Mouse (Mus musculus) CH12.LX (cell line): ENCODE measurements at regions not wholly inside any gene's neighbourhood (a gene's known extent, or its start where the extent isn't known, plus 50 kb on each side); places are given as distances from the start of the nearest gene placed in this dataset.

ENCODE experiments used
- DNase-seq: peaks from one replicate; pipeline ENCODE4 v3.0.0-alpha.2; 2013; ENCODE audit errors: extremely low read depth
- H3K27ac ChIP-seq: 2 replicates; pipeline ENCODE4 v1.5.1; 2012; ENCODE audit warnings: low read depth, mild to moderate bottlenecking, control low read depth, moderate library complexity; ENCODE audit not compliant: insufficient read depth
- H3K27me3 ChIP-seq: replicated peaks from 2 replicates; pipeline ENCODE3; 2012; ENCODE audit warnings: inconsistent platforms
- H3K36me3 ChIP-seq, 2 experiments: replicated peaks in 1 of 2; 2 replicates each; pipeline versions ENCODE3 to v1.6.1; 2012; ENCODE audit warnings: inconsistent platforms in 1 of 2, low read length in 1 of 2, mild to moderate bottlenecking in 1 of 2, mixed read lengths in 1 of 2, moderate library complexity in 1 of 2; ENCODE audit not compliant: control insufficient read depth in 1 of 2, insufficient read depth in 1 of 2
- H3K4me1 ChIP-seq, 2 experiments: 2 replicates each; pipeline ENCODE4 v1.6.1; 2012; ENCODE audit warnings: inconsistent platforms in 1 of 2, moderate library complexity in 1 of 2; ENCODE audit not compliant: insufficient read depth in 2 of 2, control insufficient read depth in 1 of 2
- H3K4me2 ChIP-seq: 2 replicates; pipeline ENCODE4 v1.6.1; 2012; ENCODE audit warnings: low read depth, mild to moderate bottlenecking, control low read depth; ENCODE audit not compliant: poor library complexity, insufficient read depth, severe bottlenecking
- H3K4me3 ChIP-seq, 3 experiments: fragments of 150-350 bp in 1 of 3; sonication (generic) in 1 of 3; replicated peaks in 1 of 3; 2 replicates each; pipeline versions ENCODE3 to v1.5.1; 2011 to 2012; ENCODE audit warnings: low read depth in 2 of 3, low read length in 2 of 3, mild to moderate bottlenecking in 2 of 3, moderate library complexity in 2 of 3, control low read depth in 1 of 3, improper control_type of control experiment in 1 of 3, inconsistent platforms in 1 of 3, mixed read lengths in 1 of 3; ENCODE audit not compliant: poor library complexity in 1 of 3
- H3K79me2 ChIP-seq: replicated peaks from 2 replicates; pipeline ENCODE4 v1.6.1; 2012; ENCODE audit warnings: mild to moderate bottlenecking, moderate library complexity; ENCODE audit not compliant: control insufficient read depth, poor library complexity, insufficient read depth, severe bottlenecking; ENCODE audit errors: extremely low read depth
- H3K9ac ChIP-seq: 2 replicates; pipeline ENCODE4 v1.6.1; 2012; ENCODE audit warnings: low read depth, mild to moderate bottlenecking, control low read depth, moderate library complexity; ENCODE audit not compliant: insufficient read depth
- H3K9me3 ChIP-seq: replicated peaks from 2 replicates; pipeline ENCODE3; 2012; ENCODE audit warnings: low read length, inconsistent platforms, mixed read lengths
- BHLHE40 ChIP-seq: IDR thresholded peaks from 2 replicates; pipeline ENCODE4 v1.6.1; 2011; ENCODE audit warnings: mild to moderate bottlenecking, low read depth, low read length, improper control_type of control experiment
- CTCF ChIP-seq, 2 experiments: IDR thresholded peaks in 1 of 2; conservative IDR thresholded peaks in 1 of 2; 2 replicates each; pipeline ENCODE4 v1.5.1; 2011 to 2012; ENCODE audit warnings: low read depth in 2 of 2, low read length in 2 of 2, improper control_type of control experiment in 1 of 2, inconsistent platforms in 1 of 2, mild to moderate bottlenecking in 1 of 2, moderate library complexity in 1 of 2
- ELF1 ChIP-seq: IDR thresholded peaks from 2 replicates; pipeline ENCODE4 v1.6.1; 2014; ENCODE audit warnings: low read depth, mild to moderate bottlenecking, inconsistent platforms, low read length, improper control_type of control experiment
- EP300 ChIP-seq: IDR thresholded peaks from 2 replicates; pipeline ENCODE4 v1.6.1; 2011; ENCODE audit warnings: low read length, improper control_type of control experiment
- HCFC1 ChIP-seq: IDR thresholded peaks from 2 replicates; pipeline ENCODE4 v1.6.1; 2012; ENCODE audit warnings: low read depth, mild to moderate bottlenecking, inconsistent platforms, low read length, improper control_type of control experiment
- MAFK ChIP-seq: IDR thresholded peaks from 2 replicates; pipeline ENCODE4 v1.6.1; 2011; ENCODE audit warnings: low read length, improper control_type of control experiment; ENCODE audit not compliant: insufficient replicate concordance
- MXI1 ChIP-seq: IDR thresholded peaks from 2 replicates; pipeline ENCODE4 v1.6.1; 2011; ENCODE audit warnings: mild to moderate bottlenecking, low read depth, low read length, improper control_type of control experiment
- NRF1 ChIP-seq: IDR thresholded peaks from 2 replicates; pipeline ENCODE4 v1.6.1; 2014; ENCODE audit warnings: low read depth, mild to moderate bottlenecking, inconsistent platforms, low read length, improper control_type of control experiment, moderate library complexity
- POLR2AphosphoS2 ChIP-seq: IDR thresholded peaks from 2 replicates; pipeline ENCODE4 v1.6.1; 2011; ENCODE audit warnings: low read depth, low read length, improper control_type of control experiment
- SIN3A ChIP-seq: IDR thresholded peaks from 2 replicates; pipeline ENCODE4 v1.6.1; 2012; ENCODE audit warnings: low read length, improper control_type of control experiment, inconsistent platforms
- UBTF ChIP-seq: IDR thresholded peaks from 2 replicates; pipeline ENCODE4 v1.6.1; 2012; ENCODE audit warnings: low read depth, mild to moderate bottlenecking, inconsistent platforms, low read length, improper control_type of control experiment, moderate library complexity
- USF1 ChIP-seq: IDR thresholded peaks from 2 replicates; pipeline ENCODE4 v1.6.1; 2014; ENCODE audit warnings: low read depth, mild to moderate bottlenecking, inconsistent platforms, low read length, improper control_type of control experiment
- ZC3H11A ChIP-seq: IDR thresholded peaks from 2 replicates; pipeline ENCODE4 v1.6.1; 2012; ENCODE audit warnings: low read depth, mild to moderate bottlenecking, inconsistent platforms, low read length, improper control_type of control experiment
- ZKSCAN1 ChIP-seq: IDR thresholded peaks from 2 replicates; pipeline ENCODE4 v1.6.1; 2012; ENCODE audit warnings: low read depth, inconsistent platforms, low read length, improper control_type of control experiment, borderline replicate concordance
- ZNF384 ChIP-seq: IDR thresholded peaks from 2 replicates; pipeline ENCODE4 v1.6.1; 2012; ENCODE audit warnings: low read depth, low read length, improper control_type of control experiment, inconsistent platforms
- dilution Hi-C: fragments of 300-500 bp; cut with MboI; formaldehyde crosslinking; loops from 2 replicates; pipeline ENCODE4 v1.14.3; 2020; ENCODE audit warnings: low sequenced_read_pairs; ENCODE audit not compliant: extremely low pct_unique_long_range_greater_than_20kb, extremely low pct_ligation_motif_present
- in situ Hi-C: fragments of 300-500 bp; cut with MboI; formaldehyde crosslinking; loops from 3 replicates; pipeline ENCODE4 v1.14.3; 2019; ENCODE audit warnings: low sequenced_read_pairs, low pct_ligation_motif_present, low pct_unique_long_range_greater_than_20kb, mixed read lengths

DNA sequence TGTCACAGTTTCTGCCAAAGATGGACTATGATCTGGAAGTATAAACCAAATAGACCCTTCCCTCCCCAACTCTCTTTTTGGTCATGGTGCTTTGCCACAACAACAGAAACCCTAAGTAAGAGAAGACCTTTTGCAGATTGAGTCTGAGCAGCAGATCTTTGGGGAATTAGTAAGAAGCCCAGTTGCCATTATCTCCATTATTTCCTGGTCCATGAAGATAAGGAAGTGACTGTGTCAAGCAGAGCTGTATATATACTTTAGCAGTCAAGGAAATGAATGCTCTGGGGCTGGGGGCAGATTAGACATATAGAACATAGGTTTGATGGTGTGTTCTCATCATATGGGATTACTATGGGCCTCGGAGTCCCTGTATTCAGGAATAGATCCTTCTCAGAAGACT is 117.8 kb upstream of the C9orf72 start:
- DNase-seq = no peak
- in situ Hi-C loops = no loop called here
- no peaks in the 10 kb centered on the region for H3K27me3 ChIP-seq
- H3K4me2 ChIP-seq = no peak overlapping the region
- dilution Hi-C loops = no loop called here
- no peak overlapping the region for H3K9ac ChIP-seq
- H3K4me1 ChIP-seq = no peaks in the 10 kb centered on the region
- no peak for TF ChIP-seq BHLHE40
- TF ChIP-seq ZKSCAN1 = no peak
- no peak for TF ChIP-seq CTCF (conservative IDR thresholded peaks at IDR 0.05 in 1 of 2, IDR thresholded peaks at IDR 0.05 in 1 of 2; ENCODE audit: low read depth in 2 of 2, low read length in 2 of 2)
- no peak for TF ChIP-seq UBTF
- no peak for TF ChIP-seq HCFC1
- peaks cover 3% of the 10 kb centered on the region for H3K9me3 ChIP-seq
- no peak overlapping the region for H3K4me3 ChIP-seq
- no peaks in the 10 kb centered on the region for H3K79me2 ChIP-seq
- no peaks in the 10 kb centered on the region for H3K36me3 ChIP-seq
- no peak overlapping the region for H3K27ac ChIP-seq

DNA sequence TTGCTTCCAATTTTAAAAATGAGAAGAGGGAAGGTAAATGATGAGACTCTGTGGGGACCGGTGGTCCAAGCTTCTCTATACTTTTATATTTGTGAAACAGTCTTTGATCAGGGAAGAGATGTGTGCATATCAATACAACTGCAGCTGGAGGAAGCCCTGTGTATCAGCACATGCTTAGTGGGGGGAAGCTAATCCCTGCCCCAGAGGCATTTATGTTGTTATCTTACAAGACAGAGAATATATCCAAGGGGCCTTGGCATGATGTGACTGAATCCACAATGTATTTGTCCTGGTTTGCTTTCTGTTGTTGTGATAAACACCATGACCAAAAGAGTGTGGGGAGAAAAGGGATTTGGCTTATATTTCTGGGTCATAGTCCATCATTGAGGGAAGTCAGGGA is 105.2 kb upstream of the C9orf72 start:
- dilution Hi-C loops = no loop called here
- Histone ChIP-seq H3K4me2 (no peak overlapping the region), H3K9ac (no peak overlapping the region), H3K9me3 (no peaks in the 10 kb centered on the region), H3K4me1 (no peaks in the 10 kb centered on the region), H3K79me2 (no peaks in the 10 kb centered on the region), H3K27me3 (no peaks in the 10 kb centered on the region), H3K36me3 (no peaks in the 10 kb centered on the region), H3K27ac (no peak overlapping the region)
- no peak for DNase-seq
- TF ChIP-seq USF1 (no peak), EP300 (no peak), MAFK (no peak), ZC3H11A (no peak), ZNF384 (no peak), SIN3A (no peak), MXI1 (no peak), BHLHE40 (no peak), ELF1 (no peak)
- TF ChIP-seq, all 38 proteins: peak for 0
- in situ Hi-C loops = no loop called here
- no peak overlapping the region for H3K4me3 ChIP-seq

DNA sequence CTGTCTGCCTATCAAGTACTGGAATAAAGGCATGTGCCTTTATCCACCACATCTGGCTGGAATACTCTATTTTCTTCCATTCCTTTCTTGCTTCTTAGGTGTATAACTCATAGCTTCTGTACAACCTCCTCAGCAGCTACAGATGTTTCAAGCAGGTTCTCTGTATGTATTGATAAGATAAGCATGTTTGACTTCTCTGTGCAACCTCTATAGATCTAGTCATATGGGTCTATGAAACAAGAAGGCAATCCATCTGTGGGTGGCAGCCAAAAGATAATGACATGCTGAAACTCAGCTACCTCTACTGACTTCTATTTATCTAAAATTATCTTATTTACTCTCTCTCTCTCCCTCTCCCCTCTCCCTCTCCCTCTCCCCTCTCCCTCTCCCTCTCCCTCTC is 99.3 kb upstream of the C9orf72 start:
- Histone ChIP-seq H3K4me2 (no peak overlapping the region), H3K4me1 (peaks cover 3 to 18% of the 10 kb centered on the region in 2 experiments; a peak in 2 of 4 replicates), H3K36me3 (no peaks in the 10 kb centered on the region), H3K9ac (no peak overlapping the region), H3K9me3 (no peaks in the 10 kb centered on the region), H3K79me2 (no peaks in the 10 kb centered on the region), H3K27ac (no peak overlapping the region), H3K4me3 (no peak overlapping the region), H3K27me3 (no peaks in the 10 kb centered on the region)
- TF ChIP-seq NRF1 (no peak), POLR2AphosphoS2 (no peak), ZKSCAN1 (no peak)
- DNase-seq = no peak
- dilution Hi-C loops = no loop called here
- in situ Hi-C loops = no loop called here
